Mouse (Mus musculus) spleen, postnatal 36 days (tissue): Measurements from ENCODE around the gene Plcb3.
A peak's percentile ranks its signal among the peaks of the same experiment; 100 is the strongest.
"Not testable (repeated sequence)": the region's sequence is repeated elsewhere in the genome, so short reads cannot be mapped to it uniquely, and the experiment has no call there.

ENCODE experiments used
- DNase-seq, 2 experiments: peaks; one replicate each; pipeline ENCODE4 v3.0.0; 2022; ENCODE audit warnings: low spot score in 2 of 2, mixed read lengths in 1 of 2

The Plcb3 gene

DNA sequence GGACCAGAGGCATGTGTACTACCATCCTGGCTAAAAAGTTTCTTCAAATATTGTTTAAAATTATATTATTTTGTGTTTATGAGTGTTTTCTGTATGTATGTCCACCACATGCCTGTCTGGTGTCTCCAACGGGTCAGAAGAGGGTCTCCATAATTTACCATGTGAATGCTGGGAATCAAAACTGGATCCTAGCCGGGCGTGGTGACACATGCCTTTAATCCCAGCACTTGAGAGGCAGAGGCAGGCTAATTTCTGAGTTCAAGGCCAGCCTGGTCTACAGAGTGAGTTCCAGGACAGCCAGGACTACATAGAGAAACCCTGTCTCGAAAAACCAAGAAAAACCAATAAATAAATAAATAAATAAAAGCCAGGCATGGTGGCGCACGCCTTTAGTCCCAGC, 14.9 kb upstream of the Plcb3 start:
- not testable (repeated sequence) for DNase-seq

DNA sequence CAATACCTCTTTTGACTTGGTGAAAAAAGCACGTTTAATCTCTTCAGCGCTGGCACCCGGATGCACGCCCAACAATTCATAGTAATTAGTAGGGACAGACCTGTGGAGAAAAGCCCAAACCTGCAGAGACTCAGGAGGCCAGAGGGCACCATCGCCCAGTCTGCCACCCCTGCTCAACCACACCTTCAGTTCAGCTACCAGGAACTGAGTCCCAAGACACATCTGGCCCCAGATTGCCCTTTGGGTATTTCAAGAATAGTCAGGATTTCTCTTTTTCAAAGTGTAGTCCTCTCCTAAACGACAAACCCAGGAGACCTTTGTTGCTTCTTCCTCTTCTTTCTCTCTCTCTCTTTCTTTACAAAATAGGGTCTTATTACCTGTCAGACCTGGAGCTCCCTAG, 14.4 kb upstream of the Plcb3 start:
- no peak for DNase-seq

DNA sequence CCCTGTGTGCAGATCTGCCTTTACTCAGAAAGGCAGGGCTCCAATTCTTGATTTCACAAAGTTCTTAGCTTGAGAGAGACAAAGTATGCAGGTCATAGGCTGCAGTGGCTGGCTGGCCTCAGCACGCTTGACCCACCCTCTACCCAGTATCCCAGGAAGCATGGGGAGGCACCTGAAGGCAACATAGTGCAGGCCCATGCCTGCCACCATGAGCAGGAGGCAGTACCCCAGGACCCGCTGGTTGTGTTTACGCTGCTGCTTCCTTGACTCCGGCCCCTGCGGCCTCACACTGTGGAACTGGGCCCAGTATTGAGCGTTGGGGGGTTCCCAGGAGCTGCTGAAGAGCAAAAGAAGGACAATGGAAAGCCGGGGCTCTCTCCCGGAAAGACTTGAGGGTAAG, 13.0 kb upstream of the Plcb3 start:
- no peak for DNase-seq

DNA sequence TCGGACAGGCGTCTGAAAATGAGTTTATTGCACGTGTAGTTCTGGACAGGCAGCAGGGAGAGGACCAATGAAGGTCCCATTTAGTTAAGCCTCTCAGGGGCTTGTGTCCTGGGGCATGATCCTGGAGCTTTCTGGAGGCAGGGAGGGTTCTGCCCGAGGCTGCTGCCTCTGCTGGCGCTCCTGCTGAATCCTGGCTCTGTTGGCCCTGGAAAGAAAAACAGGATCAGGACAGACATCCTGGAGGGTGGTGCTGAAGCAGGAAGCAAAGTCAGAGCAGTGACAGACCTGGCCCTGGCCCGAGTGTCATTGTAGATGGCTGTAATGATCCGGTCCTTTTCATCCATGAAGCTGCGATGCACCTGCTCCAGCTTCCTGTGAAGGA, 11.6 kb upstream of the Plcb3 start:
- no peak for DNase-seq

DNA sequence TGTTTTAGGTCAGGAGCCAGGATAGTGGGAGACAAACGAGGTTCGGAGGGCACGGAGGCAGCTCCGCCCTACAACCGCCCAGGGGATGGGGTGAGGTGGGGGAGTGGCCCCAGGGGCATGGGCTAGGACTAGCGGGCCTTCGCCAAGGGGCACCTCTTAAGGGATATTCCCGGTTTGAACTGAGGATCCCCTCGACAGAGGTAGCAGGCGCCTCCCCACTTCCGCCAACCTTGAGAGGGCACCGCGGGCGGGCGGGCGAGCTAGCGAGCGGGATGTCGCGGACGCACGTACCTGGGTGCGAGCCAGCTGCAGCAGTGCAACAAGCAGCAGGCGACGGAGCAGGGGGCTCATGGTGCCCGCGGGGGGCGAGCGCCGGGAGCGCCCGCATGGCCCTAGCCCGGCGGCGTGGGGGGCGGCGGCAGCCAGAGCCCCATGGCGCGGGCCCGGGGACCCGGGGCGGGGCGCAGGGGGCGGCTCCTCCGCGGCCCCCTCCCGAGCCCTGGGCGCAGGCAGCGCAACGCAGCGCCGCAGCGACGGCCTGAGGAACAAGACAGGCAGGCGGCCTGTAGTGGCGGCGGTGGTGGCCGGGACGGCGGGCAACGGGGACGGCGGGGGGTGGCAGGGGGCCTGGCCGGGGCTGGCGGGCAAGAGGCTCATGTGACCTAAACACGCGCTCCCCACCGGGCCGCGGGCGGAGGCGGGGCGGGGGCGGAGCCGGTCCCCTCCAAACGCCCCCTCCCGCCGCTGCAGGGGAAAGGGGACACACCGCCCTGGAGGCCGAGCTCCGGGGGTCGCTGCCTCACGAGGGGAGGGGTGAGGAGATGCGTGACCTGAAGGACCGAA, 11.0 kb upstream of the Plcb3 start, which contains the start of gene Vegfb:
Vegfb (minus strand) TSS at position 591 of the 843 bp plus-strand sequence.
- DNase-seq: peak; percentile 61 to 62

DNA sequence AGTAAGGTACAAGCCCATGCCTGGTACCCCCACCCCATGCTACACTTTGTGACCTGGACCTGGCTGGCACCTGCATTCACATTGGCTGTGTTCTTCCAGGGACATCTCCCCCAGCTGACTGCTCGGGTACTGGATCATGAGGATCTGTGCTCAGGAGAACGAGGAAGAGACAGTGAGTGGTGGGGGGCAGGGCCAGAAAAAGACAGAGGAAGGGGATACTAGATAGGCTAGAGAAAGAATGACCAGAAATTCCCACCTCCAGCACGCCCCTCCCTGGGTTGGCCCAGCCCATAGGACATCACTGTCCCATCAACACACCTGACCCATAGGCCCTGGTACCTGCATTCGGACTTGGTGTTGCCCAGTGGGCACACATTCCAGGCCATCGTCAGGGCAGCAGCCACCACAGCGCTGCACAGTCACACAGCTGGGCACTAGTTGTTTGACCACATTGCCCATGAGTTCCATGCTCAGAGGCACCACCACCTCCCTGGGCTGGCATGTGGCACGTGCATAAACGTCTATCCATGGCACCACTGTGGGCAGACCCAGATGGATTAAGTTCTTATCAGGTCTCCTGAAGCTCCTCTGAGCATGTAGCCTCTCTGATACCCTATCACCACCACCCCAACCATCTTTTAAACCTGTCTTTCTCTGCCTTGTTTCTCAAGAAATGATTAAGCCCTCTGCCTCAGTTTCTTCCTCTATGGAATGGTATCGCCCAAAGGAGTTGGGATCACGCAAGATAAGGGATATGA, 9.9 kb upstream of the Plcb3 start:
- DNase-seq: no peak

DNA sequence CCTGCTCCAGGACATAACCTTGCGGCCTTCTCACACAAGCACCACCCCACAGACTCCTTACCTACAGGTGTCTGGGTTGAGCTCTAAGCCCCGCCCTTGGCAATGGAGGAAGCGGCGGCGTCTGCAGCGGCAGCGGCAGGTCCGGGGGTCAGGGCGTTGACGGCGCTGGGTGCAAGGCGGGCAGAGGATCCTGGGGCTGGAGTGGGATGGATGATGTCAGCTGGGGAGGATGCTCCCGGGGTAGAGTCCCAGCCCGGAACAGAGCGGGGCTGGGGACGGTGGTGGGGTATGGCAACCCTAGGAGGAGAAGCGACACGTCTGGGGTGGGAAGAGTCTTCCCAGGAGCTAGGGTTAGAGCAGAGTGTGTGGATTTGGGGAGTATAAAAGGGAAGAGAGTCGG, 9.0 kb upstream of the Plcb3 start:
- no peak for DNase-seq

DNA sequence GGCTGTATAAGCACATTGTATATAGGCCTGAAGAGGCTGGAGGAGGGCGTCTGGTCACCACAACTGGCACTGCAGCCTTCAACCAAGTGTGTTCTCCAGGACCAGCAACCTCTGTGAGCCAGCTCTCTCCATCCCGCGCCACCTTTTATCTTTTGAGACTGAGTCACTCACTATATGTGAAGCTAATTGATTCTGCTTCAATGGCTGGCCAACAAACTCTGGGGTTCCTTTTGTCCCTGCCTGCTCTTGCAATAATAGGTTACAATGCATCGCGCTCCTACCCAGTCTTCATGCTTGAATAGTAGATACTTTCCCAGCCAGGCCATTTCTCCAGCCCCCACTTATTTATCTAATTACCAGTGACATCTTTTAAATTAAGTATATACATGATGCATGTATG, 7.4 kb upstream of the Plcb3 start:
- no peak for DNase-seq

DNA sequence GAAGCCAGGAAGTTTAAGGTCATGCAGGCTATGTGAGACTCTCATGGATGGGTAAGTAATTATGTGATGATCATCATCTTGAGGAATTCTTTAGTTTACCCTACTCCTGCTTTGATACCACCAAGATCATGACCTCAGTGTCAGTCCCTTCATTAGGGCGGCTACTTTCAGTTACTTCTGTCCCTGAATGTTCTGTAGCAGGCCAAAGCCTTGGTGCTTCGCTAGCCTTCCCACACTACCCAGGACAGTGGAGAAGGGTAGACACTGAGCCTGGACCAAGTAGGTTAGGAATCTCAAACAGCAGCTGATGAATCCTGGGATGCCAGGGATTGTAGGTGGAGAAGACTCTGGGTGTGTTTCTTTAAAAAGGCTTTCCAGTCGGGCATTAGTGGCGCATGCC, 5.2 kb upstream of the Plcb3 start:
- no peak for DNase-seq

DNA sequence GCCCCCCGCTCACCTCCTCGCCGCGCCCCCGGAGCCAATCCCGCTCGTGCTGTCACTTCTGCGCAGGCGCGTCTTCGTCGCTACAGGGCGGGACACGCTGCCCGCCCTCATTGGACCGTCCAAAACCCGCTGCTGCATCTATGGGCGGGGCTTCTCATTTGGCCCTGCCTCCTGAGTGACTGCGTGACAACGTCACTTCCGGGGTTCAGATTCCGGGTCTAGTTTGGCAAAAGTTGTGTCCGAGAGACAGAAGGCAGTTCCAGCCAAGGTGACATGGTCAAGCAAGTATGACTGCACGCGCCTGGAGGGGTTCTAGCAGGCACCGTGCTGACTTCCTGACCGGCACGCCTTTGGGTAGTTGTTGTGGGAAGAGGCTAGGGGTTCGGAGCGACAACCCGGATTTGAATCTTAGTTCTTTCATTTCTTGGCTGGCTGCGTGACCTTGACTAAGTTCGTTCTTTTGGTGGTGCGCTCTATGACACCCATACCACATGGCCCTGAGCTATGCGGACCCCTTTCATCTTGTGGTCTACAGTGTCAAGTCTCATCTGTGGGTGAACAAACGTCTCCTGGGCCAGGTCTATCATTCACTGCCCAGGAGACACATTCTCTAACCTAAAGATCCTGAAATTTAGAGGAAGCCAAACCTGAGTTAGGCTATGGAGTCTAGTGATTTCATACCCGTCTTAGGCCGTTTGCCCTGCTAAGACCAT, 4.3 kb upstream of the Plcb3 start, which contains the start of gene Fkbp2:
Fkbp2 (minus strand) TSS at position 121 of the 713 bp plus-strand sequence.
- DNase-seq: peak; percentile 98 to 99

DNA sequence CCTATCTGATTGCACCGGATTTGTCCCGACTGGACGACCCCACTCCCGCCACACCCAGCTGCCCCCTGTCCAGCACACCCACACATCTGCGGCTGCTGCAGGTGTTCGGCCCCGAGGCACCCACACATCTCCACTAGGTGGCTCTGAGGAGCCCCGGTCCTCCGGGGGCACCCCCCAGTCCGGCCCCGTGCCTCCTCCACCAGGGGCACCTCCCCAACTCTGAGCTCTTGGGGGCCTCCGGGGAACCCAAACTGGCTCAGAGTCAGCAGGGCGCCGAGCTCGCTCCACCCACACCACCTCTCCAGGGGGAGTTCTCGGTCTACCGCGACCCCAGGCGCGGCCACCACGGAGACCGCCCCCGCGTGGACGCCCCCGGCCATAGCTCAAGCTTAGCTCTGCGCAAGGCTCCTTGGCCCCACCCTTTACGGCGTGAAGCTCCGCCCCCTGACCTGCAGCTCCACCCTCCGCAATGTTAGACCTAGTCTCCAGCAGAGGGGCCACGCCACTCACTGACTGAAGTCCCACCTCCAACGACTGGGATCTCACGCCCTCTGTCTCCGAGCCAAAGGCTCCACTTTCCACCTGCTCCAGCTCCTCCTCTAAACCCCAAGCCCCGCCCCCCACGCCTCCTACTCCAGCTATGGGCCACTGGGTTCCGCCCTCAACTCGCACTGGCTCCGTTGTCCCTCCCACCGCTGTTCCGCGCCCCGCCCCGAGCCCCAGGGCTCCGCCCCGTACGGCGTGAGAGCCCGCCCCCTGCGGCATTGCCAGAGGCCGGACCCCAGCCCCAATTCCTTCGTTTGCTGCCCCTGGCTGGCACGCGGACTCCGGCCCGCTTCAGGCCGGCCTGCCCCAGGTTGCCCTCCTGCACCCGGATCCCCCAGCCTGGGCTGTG, 3.5 kb upstream of the Plcb3 start:
- peak; percentile 99 for DNase-seq

DNA sequence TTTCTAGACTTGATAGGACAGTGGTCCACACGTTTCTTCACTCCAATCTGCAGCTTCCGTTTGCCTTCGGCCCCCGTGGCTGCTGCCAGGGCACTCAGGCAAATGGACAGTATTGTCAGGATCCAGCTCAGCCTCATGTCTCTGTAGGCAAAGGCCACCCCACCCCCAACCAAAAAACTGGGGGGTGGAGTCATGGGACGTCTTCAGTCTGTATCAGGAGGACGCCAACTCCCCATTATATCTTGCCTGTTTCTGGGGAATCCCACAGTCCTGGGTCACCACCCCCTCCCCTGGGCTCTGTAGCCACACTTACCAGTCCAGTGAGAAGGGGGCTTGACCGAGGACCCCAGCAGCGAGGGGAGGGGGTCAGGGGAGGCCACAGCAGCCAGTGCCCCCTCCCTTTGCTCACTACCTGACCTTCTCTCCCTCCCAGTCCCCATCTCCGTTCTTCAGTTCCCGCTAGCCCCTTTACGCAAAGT, 2.8 kb upstream of the Plcb3 start:
- peak in 1 of 2 experiments; percentile 55 for DNase-seq

DNA sequence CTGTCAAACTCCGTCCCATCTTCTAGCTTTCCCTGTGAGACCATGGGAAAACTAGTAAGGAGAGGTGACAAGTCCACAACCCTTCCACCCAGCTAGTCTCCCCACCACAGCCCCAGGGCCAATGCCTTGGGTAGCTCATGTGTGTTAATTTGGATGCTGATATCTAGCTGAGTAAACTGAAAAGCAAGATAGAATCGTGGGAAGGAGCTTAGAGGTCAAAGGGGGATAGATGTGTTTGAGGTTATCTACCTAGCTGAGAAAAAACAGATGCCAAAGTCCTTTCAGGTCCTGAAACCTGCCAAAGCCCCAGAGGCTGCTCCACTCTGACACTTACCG, 2.3 kb upstream of the Plcb3 start:
- no peak for DNase-seq

DNA sequence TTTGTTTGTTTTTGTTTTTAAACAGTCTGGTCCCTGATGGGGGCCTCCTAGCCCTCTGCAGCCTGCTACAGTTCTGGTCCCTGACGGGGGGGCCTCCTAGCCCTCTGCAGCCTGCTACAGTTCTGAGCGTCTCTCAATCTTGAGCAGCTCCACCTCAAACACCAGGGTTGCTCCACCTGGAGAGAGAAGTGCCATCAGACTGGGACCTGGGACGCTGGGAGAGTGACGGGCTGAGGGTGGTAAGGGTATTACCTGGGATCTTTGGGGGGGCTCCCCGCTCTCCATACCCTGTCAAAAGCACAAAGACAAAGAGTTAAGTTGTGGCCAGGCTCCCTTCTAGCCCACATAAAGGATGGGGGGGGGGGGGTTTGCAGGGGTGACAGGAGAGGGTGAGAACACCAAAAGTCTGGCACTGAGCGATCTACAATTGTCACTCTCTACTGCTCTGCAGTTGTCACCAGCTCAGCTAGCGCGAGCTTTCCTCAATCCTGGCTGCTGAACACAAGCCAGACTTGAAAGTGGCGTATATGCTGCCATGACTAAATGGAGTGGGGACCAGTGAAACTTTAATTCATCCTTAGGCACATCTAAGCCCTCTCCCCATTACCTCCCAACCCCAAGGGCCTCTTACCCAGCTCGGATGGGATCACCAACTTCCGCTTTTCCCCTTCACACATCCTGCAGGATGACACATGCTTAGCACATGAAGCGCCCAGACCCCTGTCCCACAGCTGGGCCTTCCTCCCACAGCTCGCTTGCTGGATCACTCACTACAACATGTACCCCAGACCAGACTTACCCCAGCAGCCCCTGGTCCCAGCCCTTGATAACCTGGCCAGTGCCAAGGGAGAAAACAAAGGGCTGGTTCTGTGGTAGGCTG, 1.7 kb upstream of the Plcb3 start:
- no peak for DNase-seq

DNA sequence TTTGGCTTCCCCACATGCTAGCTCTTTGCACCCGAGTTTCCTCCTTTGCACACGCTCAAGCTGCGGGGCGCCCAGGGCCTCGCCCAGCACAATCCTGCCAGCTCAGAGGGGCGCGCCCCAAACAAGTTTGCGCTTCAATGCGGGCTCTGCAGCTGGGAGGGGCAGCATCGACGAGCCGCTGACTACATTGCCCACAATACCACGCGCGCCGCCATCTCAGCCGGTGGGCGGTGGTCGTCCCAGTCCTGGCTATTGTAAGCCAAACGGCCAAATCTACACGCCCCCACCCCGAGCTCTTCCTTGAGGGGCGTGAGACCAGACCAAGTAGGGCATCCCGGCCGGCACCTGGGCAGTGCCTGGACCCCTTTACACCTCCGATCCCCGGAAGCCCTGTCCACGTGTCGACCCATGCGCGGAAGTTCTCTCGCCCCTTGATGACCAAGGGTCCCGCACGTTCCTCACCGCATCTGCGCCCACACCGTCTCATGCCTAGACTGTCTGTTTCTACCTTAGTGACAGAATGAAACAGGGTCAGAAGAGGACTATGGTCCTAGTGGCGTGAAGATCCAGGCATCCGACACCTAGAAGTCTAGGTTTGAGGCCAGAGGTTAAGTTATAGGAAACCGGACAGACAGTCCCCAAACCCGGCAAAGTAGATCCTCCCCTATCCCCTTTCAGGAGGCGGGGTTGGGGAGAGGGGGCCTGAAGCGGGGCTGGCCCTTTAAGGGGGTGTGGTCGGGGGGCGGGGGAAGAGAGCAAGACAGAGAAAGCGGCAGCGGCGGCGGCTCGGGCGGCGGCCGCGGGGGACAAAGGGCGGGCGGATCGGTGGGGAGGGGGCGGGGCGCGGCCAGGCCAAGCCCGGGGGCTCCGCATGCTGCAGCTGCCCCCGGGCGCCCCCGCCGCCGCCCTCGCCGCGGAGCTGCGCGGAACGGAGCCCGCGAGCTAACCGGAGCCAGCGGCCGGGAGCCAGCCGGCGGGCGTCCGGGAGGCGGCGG, 1.8 kb downstream of the Plcb3 start, which contains the start of gene Ppp1r14b:
Ppp1r14b (plus strand) TSS at position 758 of the 995 bp plus-strand sequence.
- peak; percentile 79 to 84 for DNase-seq

DNA sequence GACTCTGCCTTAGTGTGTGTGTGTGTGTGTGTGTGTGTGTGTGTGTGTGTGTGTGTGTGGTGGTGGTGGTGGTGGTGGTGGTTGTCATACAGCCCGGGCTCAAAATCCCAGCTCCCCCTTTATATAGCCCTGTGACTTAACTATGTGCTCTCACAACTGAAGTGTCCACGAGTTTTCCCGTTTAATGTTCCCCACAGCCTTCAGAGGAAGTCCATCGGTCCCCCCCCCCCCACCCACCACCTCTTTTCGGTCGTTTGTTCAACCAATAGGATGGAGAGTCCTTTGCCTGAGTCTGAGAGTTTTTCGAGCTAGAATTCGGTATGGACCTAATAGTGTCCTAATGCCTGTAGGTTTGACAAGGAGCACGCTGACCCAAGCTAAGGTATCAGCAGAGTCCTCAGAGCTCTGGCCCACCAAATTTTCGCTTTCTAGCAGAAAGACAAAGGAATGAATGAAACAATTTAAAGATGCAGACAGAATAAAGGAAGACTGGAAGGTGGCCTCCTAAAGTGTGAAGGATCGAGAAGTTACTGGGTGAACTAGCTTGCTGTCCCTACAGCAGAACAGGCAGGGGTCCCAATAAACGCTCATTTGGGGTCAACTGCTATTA, 2.6 kb downstream of the Plcb3 start:
- DNase-seq: no peak

DNA sequence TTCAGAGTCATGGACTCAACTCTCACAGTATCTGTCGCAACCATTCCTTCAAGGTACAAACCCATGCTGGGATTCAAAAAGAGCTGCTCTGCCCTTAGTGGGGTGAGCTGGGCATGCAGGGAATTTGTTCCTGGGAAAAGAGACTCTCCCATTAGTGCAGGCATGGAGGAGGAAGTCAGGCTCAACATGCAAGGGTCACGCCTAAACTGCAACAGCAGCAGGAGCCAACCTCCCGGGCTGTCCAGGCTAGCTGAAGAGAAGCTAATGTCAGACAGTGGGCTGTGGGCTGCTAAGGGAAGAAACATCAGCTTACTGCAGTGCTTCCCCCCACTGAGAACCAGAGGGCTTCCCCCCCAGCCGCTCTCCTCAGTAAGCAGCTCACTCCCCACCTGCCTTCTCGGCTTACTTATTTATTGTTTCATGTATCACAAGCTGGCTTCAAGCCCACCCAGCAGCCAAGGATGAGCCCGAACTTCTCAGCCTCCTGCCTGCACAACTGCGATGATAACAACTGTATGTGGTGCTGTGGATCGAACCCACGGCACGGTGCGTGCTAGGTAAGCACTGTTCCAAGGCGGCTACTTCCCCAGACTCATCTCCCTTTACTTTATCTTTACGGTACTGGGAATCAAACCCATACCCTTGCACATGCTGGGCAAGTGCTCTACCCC, 3.9 kb downstream of the Plcb3 start:
- DNase-seq: no peak

DNA sequence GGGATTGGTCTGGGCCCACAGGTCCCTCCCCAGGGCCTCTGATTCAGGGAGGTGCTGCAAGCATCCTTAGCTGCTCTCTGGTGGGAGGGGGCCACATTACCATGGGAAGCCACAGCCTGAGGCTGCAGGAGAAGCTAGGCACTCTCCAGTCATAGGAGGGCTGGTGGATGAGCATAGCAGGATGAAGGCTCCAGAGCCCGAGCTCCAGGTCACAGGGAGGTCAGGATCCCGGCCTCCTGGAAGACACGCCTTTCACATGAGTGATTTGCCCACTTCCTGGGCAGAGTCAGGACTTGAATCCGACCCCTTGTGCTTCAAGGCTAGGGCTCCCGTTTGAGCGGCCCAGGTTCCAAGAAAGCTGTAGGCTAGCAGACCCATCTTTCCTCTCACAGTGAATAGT, 4.6 kb downstream of the Plcb3 start:
- DNase-seq: no peak
